Mouse (Mus musculus) megakaryocyte progenitor cell, adult 5-6 weeks (primary cell): Measurements from ENCODE around the gene Olfr125. TPM values are rescaled to one million over a fixed set of nuclear protein-coding genes. Genes with fewer than 3 reads are reported as not detected.

Source experiments
- ATAC-seq: replicated peaks from 2 replicates; pipeline ENCODE4 v1.8.0; 2016; ENCODE audit warnings: mild to moderate bottlenecking, moderate TSS enrichment, inconsistent platforms; ENCODE audit not compliant: poor library complexity
- total RNA-seq, 2 experiments: library from RNA; stranded (forward) in 1 of 2; stranded (reverse) in 1 of 2; fragments of 157-497, 149-512 nt in 1 of 2; fragments of 200-1000 nt in 1 of 2; gene quantifications; 2 replicates each; pipeline versions ENCODE4 v1.2.3 to v1.2.4; 2015 to 2017

Gene Olfr125
- total RNA-seq (2015) = not detected in 2 replicates
- total RNA-seq (2017) = not detected in 2 replicates

- no peak for ATAC-seq
Measured at GRCm38 (mm10) chr17:37832649-37833048, at the start of gene Olfr125. TSS of gene Olfr125 (plus strand) at chr17:37832949.

DNA sequence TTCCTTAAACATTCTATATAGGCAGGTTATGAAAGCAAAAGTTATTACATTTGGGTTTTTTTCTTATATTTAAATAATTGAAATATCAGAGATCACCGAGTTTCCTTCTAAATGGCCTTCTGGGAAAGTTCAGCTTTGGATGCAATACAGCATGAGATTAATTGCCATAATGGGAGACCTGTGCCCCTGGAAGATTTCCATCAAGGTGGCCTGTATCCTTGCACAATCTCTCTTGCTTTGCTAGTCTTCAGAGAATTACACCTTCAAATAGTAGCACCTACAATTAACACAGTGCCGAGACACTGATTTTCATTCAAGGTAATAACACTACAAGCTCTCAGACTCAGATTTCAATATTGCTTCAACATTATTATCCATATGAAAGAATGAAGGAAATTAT is 39.5 kb upstream of the Olfr125 start, which contains the start of gene Olfr123:
Gene Olfr123 (plus strand): TSS at position 301 of the 400 bp plus-strand sequence.
- no peak for ATAC-seq

GRCm38 (mm10) chr17:37799588-37799987 is 33.2 kb upstream of the Olfr125 start, which contains the start of gene Olfr124:
TSS of gene Olfr124 (plus strand) at chr17:37799888.
- no peak for ATAC-seq

DNA sequence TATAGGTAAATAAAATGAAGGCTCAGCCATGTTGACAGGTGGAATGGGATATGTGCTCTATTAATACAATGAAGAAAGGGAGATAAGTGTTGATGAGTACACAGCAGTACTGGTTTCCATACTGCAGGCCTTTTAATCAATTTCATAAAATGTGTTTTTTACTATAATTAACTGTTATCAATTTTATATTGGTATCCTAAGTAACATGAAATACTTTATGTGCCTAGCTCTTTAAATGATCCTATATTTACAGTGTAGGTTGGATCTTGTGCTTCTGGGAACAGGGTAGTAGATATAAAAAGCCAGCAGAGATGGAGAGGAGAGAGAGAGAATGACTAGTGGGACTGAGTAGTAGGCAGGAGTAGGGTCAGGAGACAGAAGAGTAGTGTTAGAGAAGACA is 14.4 kb downstream of the Olfr125 start, which contains the start of gene Olfr126:
Gene Olfr126 (plus strand): TSS at position 301 of the 400 bp plus-strand sequence.
- no peak for ATAC-seq

DNA sequence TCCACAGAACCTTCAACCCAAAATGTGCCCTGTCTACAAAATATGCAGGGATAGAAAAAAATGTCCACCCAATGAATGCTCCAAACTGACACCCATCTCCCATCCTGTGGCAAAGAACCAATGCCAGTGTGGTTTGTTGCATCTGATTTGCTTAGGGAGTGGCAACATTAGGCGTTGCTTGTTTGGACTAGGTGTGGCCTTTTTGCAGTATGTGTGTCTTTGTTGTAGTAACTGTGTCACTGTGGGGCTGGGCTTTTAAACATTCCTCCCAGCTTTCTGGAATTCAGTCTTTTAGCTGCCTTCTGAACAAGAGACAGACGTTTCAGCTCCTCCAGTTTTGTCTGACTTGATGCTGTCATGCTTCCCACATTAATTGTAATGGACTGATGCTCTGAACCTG is 31.2 kb downstream of the Olfr125 start:
- ATAC-seq = no peak

- no peak for ATAC-seq
Measured at GRCm38 (mm10) chr17:37869676-37870205, 37.0 kb downstream of the Olfr125 start.

- no peak for ATAC-seq
Measured at GRCm38 (mm10) chr17:37873830-37874229, 41.1 kb downstream of the Olfr125 start.

Other genes with a start within 250 kb of the Olfr125 start
- gene Olfr114, start 240.2 kb upstream of the Olfr125 start, total RNA-seq (2015) = not detected in 2 replicates
- not detected in 2 replicates for gene Olfr114, start 240.2 kb upstream of the Olfr125 start, total RNA-seq (2017)
- gene Olfr115, start 205.8 kb upstream of the Olfr125 start, total RNA-seq (2015) = not detected in 2 replicates
- not detected in 2 replicates for gene Olfr115, start 205.8 kb upstream of the Olfr125 start, total RNA-seq (2017)
- not detected in 2 replicates for gene Olfr116, start 205.8 kb upstream of the Olfr125 start, total RNA-seq (2015)
- not detected in 2 replicates for gene Olfr116, start 205.8 kb upstream of the Olfr125 start, total RNA-seq (2017)
- not detected in 2 replicates for gene Olfr117, start 169.2 kb upstream of the Olfr125 start, total RNA-seq (2015)
- not detected in 2 replicates for gene Olfr117, start 169.2 kb upstream of the Olfr125 start, total RNA-seq (2017)
- gene Olfr118, start 166.0 kb upstream of the Olfr125 start, total RNA-seq (2015) = not detected in 2 replicates
- gene Olfr118, start 166.0 kb upstream of the Olfr125 start, total RNA-seq (2017) = not detected in 2 replicates
- gene Olfr119, start 136.4 kb upstream of the Olfr125 start, total RNA-seq (2015) = not detected in 2 replicates
- not detected in 2 replicates for gene Olfr119, start 136.4 kb upstream of the Olfr125 start, total RNA-seq (2017)
- gene Olfr120, start 111.1 kb upstream of the Olfr125 start, total RNA-seq (2015) = not detected in 2 replicates
- gene Olfr120, start 111.1 kb upstream of the Olfr125 start, total RNA-seq (2017) = not detected in 2 replicates
- gene Olfr121, start 84.1 kb upstream of the Olfr125 start, total RNA-seq (2015) = not detected in 2 replicates
- gene Olfr121, start 84.1 kb upstream of the Olfr125 start, total RNA-seq (2017) = not detected in 2 replicates
- not detected in 2 replicates for gene Olfr122, start 64.3 kb upstream of the Olfr125 start, total RNA-seq (2015)
- gene Olfr122, start 64.3 kb upstream of the Olfr125 start, total RNA-seq (2017) = not detected in 2 replicates
- not detected in 2 replicates for gene Olfr123, start 39.4 kb upstream of the Olfr125 start, total RNA-seq (2015)
- not detected in 2 replicates for gene Olfr123, start 39.4 kb upstream of the Olfr125 start, total RNA-seq (2017)
- gene Olfr124, start 33.1 kb upstream of the Olfr125 start, total RNA-seq (2015) = not detected in 2 replicates
- gene Olfr124, start 33.1 kb upstream of the Olfr125 start, total RNA-seq (2017) = not detected in 2 replicates
- gene Olfr126, start 14.5 kb downstream of the Olfr125 start, total RNA-seq (2015) = not detected in 2 replicates
- gene Olfr126, start 14.5 kb downstream of the Olfr125 start, total RNA-seq (2017) = not detected in 2 replicates
- not detected in 2 replicates for gene Olfr127, start 67.5 kb downstream of the Olfr125 start, total RNA-seq (2015)
- gene Olfr127, start 67.5 kb downstream of the Olfr125 start, total RNA-seq (2017) = not detected in 2 replicates
- not detected in 2 replicates for gene Olfr128, start 87.6 kb downstream of the Olfr125 start, total RNA-seq (2015)
- not detected in 2 replicates for gene Olfr128, start 87.6 kb downstream of the Olfr125 start, total RNA-seq (2017)
- not detected in 2 replicates for gene Olfr761, start 120.1 kb downstream of the Olfr125 start, total RNA-seq (2015)
- gene Olfr761, start 120.1 kb downstream of the Olfr125 start, total RNA-seq (2017) = not detected in 2 replicates
- gene Olfr129, start 227.1 kb downstream of the Olfr125 start, total RNA-seq (2015) = not detected in 2 replicates
- not detected in 2 replicates for gene Olfr129, start 227.1 kb downstream of the Olfr125 start, total RNA-seq (2017)
- not detected in 2 replicates for gene Olfr130, start 231.0 kb downstream of the Olfr125 start, total RNA-seq (2015)
- gene Olfr130, start 231.0 kb downstream of the Olfr125 start, total RNA-seq (2017) = not detected in 2 replicates